Mouse (Mus musculus): ENCODE results near the gene Erp29. TPM values are rescaled to one million over a fixed set of nuclear protein-coding genes. Genes with fewer than 3 reads are reported as not detected.

The Erp29 gene
- polyA plus RNA-seq, 1 experiment from 2014 or later = 129 TPM

DNA sequence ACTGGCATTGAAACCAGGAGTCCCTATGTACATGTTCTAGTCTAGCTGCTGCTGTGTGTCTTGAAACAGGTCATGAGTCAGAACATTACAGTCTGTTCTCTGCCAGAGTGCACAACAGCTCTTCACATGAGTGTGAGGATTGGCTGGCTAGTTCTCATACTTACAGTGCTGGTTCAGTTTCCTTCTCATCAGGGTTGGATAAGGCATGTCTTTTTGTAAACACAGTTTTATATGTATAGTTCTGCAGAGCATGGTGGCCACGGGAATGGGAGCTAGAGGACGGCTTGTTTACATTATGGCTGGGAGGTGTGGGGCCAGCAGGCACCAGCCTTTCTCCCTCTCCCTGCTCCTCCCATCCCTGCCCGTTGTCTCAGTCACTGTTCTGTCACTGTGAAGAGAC is 17.3 kb upstream of the Erp29 start:
- DNase-seq = no peak
- no peaks in the 10 kb centered on the region for H3K36me3 ChIP-seq (ENCODE audit: control insufficient read depth, insufficient read depth, low read length)
- H3K4me3 ChIP-seq (replicated peaks; ENCODE audit: low read depth, low read length) = no peak overlapping the region
- no peaks in the 10 kb centered on the region for H3K4me1 ChIP-seq (ENCODE audit: control insufficient read depth, insufficient read depth, low read length)
- no peak overlapping the region for H3K4me2 ChIP-seq (ENCODE audit: low read length)
- no peaks in the 10 kb centered on the region for H3K27me3 ChIP-seq (ENCODE audit: control insufficient read depth, insufficient read depth, low read length)
- no peak overlapping the region for H3K27ac ChIP-seq (replicated peaks; ENCODE audit: low read depth, low read length)
- H3K9ac ChIP-seq (replicated peaks; ENCODE audit: low read length) = no peak overlapping the region
- ATAC-seq (ENCODE audit: low FRiP score, low TSS enrichment) = no peak
- WGBS = 58% methylated on average over 3 of the region's 3 CpGs
- no peaks in the 10 kb centered on the region for H3K9me3 ChIP-seq (ENCODE audit: control insufficient read depth, low read length)

DNA sequence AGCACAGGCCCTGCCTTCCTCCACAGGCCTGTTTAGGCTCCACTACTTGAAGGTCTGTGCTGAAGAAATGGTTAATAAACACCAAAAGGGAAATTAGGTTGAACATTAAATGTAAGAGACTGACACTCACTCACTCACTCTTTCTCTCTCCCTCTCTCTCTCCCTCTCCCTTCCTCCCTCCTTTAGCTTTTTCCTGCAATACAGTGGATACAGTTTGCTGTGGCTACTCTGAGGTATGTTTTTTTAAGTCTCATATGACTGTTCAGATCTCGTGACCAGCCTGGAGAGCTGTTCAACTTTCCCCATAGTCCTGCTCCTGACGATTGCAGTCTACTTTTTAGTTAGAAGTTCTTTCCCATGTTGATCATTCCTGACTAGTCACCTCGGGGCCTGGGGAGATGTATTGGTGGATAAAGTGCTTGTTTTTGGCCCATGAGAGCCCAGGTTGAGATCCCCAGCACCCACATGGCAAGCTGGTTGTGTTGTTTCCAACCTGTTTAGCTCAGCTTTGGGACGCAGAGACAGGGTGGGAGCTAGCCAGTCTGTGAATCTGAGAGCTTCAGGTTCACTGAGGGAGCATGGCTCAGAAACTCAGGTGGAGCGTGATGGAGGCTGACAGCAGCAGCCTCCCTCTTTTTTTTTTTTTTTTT is 11.4 kb upstream of the Erp29 start:
- no peaks in the 10 kb centered on the region for H3K4me1 ChIP-seq (ENCODE audit: control insufficient read depth, insufficient read depth, low read length)
- ATAC-seq (ENCODE audit: low FRiP score, low TSS enrichment) (no peak), DNase-seq (no peak)
- no peaks in the 10 kb centered on the region for H3K9me3 ChIP-seq (ENCODE audit: control insufficient read depth, low read length)
- H3K36me3 ChIP-seq (ENCODE audit: control insufficient read depth, insufficient read depth, low read length) = no peaks in the 10 kb centered on the region
- H3K27ac ChIP-seq (replicated peaks; ENCODE audit: low read depth, low read length) = no peak overlapping the region
- WGBS = 72% methylated on average over 5 of the region's 5 CpGs
- no peaks in the 10 kb centered on the region for H3K27me3 ChIP-seq (ENCODE audit: control insufficient read depth, insufficient read depth, low read length)
- H3K4me2 ChIP-seq (ENCODE audit: low read length) = no peak overlapping the region
- H3K4me3 ChIP-seq (replicated peaks; ENCODE audit: low read depth, low read length) = no peak overlapping the region
- H3K9ac ChIP-seq (replicated peaks; ENCODE audit: low read length) = no peak overlapping the region

DNA sequence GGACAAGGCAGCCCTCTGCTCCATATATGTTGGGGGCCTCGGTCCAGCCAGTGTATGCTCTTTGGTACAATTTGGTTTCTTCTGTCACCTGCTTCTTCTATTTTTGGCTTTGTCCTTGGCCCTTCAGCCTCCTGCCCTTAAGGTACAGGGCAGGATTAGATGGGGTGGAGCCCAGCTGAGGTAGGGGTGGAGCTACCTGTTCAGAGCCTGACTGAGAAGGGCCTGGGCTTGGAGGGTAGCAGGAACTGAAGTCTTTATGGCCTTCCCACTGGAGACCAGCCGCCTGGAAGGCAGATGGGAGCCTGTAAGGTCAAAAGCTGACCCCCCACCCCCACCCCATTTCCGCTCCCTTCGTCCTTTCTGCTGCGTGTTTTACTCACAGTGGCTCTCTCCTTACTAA is 10.7 kb upstream of the Erp29 start:
- Histone ChIP-seq H3K27ac (replicated peaks; ENCODE audit: low read depth, low read length) (no peak overlapping the region), H3K9me3 (ENCODE audit: control insufficient read depth, low read length) (no peaks in the 10 kb centered on the region), H3K4me3 (replicated peaks; ENCODE audit: low read depth, low read length) (no peak overlapping the region), H3K4me1 (ENCODE audit: control insufficient read depth, insufficient read depth, low read length) (no peaks in the 10 kb centered on the region), H3K27me3 (ENCODE audit: control insufficient read depth, insufficient read depth, low read length) (no peaks in the 10 kb centered on the region), H3K4me2 (ENCODE audit: low read length) (no peak overlapping the region), H3K36me3 (ENCODE audit: control insufficient read depth, insufficient read depth, low read length) (no peaks in the 10 kb centered on the region), H3K9ac (replicated peaks; ENCODE audit: low read length) (no peak overlapping the region)
- ATAC-seq (ENCODE audit: low FRiP score, low TSS enrichment) (no peak), DNase-seq (no peak)
- WGBS = 65% methylated on average over 5 of the region's 5 CpGs

DNA sequence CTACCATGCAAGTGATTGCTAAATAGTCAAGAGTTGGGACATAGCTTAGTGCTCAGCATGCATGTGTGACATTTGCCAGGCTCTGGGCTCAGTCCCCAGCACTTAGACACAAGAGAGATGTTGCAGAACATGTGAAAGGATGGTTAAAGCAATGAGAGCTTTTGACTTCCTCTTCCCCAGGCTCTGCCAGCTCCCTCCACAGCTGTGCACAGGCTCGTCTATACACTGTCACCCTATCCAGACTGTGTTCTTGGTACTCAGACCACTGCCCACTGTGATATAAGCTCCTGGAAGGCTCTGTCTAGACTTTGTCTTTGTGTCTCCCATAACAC is 9.8 kb upstream of the Erp29 start:
- Histone ChIP-seq H3K36me3 (ENCODE audit: control insufficient read depth, insufficient read depth, low read length) (no peaks in the 10 kb centered on the region), H3K4me3 (replicated peaks; ENCODE audit: low read depth, low read length) (no peak overlapping the region), H3K9me3 (ENCODE audit: control insufficient read depth, low read length) (no peaks in the 10 kb centered on the region), H3K4me1 (ENCODE audit: control insufficient read depth, insufficient read depth, low read length) (no peaks in the 10 kb centered on the region), H3K27me3 (ENCODE audit: control insufficient read depth, insufficient read depth, low read length) (no peaks in the 10 kb centered on the region), H3K27ac (replicated peaks; ENCODE audit: low read depth, low read length) (no peak overlapping the region), H3K4me2 (ENCODE audit: low read length) (no peak overlapping the region), H3K9ac (replicated peaks; ENCODE audit: low read length) (no peak overlapping the region)
- no peak for ATAC-seq (ENCODE audit: low FRiP score, low TSS enrichment)
- no peak for DNase-seq
- 35% methylated on average over 1 of the region's 1 CpGs for WGBS

DNA sequence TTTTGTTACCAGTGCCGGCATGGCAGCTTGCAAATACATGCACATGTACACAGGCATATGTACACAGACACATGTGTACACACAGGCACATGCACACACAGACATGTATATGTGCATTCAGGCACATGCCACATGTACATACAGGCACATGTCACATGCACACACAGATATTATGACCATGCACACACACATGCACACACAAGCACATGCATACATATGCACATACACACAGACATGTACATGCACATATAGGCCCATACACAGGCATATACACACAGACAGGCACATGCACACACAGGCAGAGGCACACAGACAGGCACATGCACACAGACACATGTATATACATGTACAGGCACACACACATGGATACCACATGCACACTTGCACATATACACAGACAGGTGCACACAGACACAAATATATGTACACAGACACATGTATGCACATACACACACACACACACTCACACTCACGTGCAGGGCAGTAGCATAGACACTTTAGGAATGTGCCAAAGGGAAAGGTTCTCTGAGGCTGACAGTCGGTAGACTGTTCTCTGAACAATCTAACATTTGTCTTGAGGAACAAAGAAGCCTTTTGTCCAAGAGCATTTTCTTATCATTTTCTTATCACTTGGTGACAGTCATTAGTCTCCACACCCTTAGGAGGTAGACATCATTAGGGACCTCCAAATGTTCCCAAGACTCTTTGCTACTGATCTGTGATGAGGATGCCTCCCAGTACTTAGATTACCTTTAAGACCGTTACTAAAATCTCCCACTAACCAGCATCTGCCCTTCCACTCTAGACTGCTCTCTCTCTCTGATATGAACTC is 9.2 kb upstream of the Erp29 start:
- DNase-seq = no peak
- Histone ChIP-seq H3K9me3 (ENCODE audit: control insufficient read depth, low read length) (no peaks in the 10 kb centered on the region), H3K27ac (replicated peaks; ENCODE audit: low read depth, low read length) (no peak overlapping the region), H3K9ac (replicated peaks; ENCODE audit: low read length) (no peak overlapping the region), H3K4me1 (ENCODE audit: control insufficient read depth, insufficient read depth, low read length) (no peaks in the 10 kb centered on the region), H3K36me3 (ENCODE audit: control insufficient read depth, insufficient read depth, low read length) (no peaks in the 10 kb centered on the region), H3K4me3 (replicated peaks; ENCODE audit: low read depth, low read length) (no peak overlapping the region), H3K4me2 (ENCODE audit: low read length) (no peak overlapping the region), H3K27me3 (ENCODE audit: control insufficient read depth, insufficient read depth, low read length) (no peaks in the 10 kb centered on the region)
- no peak for ATAC-seq (ENCODE audit: low FRiP score, low TSS enrichment)
- WGBS = 66% methylated on average over 4 of the region's 4 CpGs

DNA sequence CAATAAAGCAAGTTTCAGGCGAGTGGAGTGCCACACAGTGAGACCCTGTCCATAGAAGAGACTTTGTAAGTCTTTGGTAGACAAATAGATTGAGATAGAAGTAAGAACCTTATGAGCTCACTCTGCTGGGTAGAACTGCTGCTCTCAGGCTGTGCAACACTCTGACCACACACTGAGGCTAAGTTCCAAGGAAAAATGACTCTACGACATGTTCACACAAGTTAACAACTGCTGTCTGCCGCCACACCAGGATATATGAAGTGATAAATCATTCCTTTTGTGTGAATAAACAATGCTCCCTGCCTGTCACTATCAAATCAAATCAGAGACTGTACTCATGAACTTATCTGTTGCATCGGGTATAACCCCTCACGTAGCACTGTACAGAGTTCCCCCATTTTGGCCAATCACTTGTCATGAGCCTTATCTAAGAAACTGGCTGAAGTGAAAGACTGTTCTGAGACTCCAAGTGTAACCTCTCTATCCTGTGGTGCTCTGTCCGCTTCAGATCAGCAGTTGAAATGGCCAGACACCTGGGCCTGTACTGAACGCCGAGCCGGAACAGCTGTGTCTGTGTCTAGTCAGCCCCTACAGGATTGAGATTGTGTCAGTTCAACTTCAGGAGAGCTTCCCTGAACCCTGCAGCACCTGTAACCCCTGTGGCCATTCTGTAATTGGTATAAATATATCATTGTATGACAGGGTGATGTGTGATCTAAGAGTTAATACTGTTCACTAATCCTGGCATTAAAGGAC is 3.4 kb upstream of the Erp29 start:
- Histone ChIP-seq H3K4me1 (ENCODE audit: control insufficient read depth, insufficient read depth, low read length) (peaks cover 5% of the 10 kb centered on the region), H3K4me3 (replicated peaks; ENCODE audit: low read depth, low read length) (no peak overlapping the region), H3K36me3 (ENCODE audit: control insufficient read depth, insufficient read depth, low read length) (no peaks in the 10 kb centered on the region), H3K9ac (replicated peaks; ENCODE audit: low read length) (no peak overlapping the region), H3K27me3 (ENCODE audit: control insufficient read depth, insufficient read depth, low read length) (no peaks in the 10 kb centered on the region), H3K27ac (replicated peaks; ENCODE audit: low read depth, low read length) (no peak overlapping the region), H3K4me2 (ENCODE audit: low read length) (no peak overlapping the region), H3K9me3 (ENCODE audit: control insufficient read depth, low read length) (no peaks in the 10 kb centered on the region)
- ATAC-seq (ENCODE audit: low FRiP score, low TSS enrichment) = no peak
- no peak for DNase-seq
- 83% methylated on average over 9 of the region's 9 CpGs for WGBS

DNA sequence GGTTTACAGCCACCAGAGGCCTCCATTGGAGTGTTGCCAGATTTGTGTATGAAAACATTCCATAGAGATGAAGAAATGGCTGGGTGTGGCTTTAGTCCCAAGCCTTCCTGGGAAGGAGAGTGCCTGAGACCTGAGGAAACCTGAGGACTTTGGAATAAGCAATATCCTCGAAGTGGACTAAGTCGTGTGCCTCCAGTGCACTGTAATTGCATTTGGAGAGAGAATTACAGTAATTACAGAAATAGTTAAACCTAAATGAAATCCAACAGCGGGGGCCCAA is 2.1 kb upstream of the Erp29 start:
- H3K27ac ChIP-seq (replicated peaks; ENCODE audit: low read depth, low read length) = no peak overlapping the region
- ATAC-seq (ENCODE audit: low FRiP score, low TSS enrichment) (no peak), DNase-seq (no peak)
- H3K9ac ChIP-seq (replicated peaks; ENCODE audit: low read length) = no peak overlapping the region
- H3K4me1 ChIP-seq (ENCODE audit: control insufficient read depth, insufficient read depth, low read length) = peaks cover 5% of the 10 kb centered on the region
- H3K36me3 ChIP-seq (ENCODE audit: control insufficient read depth, insufficient read depth, low read length) = peaks cover 5% of the 10 kb centered on the region; the same call in 1 of the 2 replicates
- no peak overlapping the region for H3K4me2 ChIP-seq (ENCODE audit: low read length)
- no peaks in the 10 kb centered on the region for H3K9me3 ChIP-seq (ENCODE audit: control insufficient read depth, low read length)
- no peaks in the 10 kb centered on the region for H3K27me3 ChIP-seq (ENCODE audit: control insufficient read depth, insufficient read depth, low read length)
- 94% methylated on average over 3 of the region's 3 CpGs for WGBS
- no peak overlapping the region for H3K4me3 ChIP-seq (replicated peaks; ENCODE audit: low read depth, low read length)

DNA sequence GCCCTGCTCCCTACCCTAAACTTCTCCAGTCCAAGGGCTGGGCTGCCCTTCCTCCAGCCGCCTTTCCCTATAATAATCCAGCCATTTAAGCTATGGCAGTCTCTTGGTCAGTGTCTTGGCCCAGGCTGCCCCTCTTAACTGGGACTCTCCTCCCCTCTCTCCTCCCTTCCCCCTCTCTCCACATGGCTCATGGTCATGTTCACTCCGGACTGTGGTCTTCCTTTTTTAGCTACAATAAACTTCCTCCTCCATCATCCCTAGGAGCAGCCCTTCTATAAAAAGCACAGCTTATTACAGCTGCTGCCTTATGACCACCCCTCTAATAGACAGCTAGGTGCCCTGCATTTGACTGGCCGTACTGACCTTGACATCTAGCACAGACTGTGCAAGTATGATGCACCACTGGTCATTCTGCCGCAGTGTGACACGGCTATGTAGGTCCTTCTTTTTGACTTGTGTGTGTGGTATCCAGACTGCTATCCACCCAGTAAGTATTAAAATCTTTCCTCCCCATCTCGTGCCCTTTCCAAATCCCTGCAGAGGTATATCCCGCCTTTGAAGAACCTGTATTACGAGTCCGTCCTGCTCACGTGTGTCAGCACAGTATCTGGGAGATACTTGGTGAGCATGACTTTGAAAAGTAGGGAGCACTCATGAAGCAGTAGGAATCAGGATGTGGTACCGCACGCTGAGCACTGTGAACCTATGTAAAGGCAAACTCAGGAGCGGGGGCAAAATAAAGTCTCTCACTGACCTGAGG is 1.6 kb upstream of the Erp29 start:
- no peak overlapping the region for H3K4me3 ChIP-seq (replicated peaks; ENCODE audit: low read depth, low read length)
- no peak overlapping the region for H3K27ac ChIP-seq (replicated peaks; ENCODE audit: low read depth, low read length)
- H3K9me3 ChIP-seq (ENCODE audit: control insufficient read depth, low read length) = no peaks in the 10 kb centered on the region
- H3K4me1 ChIP-seq (ENCODE audit: control insufficient read depth, insufficient read depth, low read length) = peaks cover 5% of the 10 kb centered on the region
- WGBS = 94% methylated on average over 13 of the region's 13 CpGs
- DNase-seq (no peak), ATAC-seq (ENCODE audit: low FRiP score, low TSS enrichment) (no peak)
- H3K9ac ChIP-seq (replicated peaks; ENCODE audit: low read length) = no peak overlapping the region
- peak overlapping the region; percentile 72; the same call in 1 of the 2 replicates for H3K4me2 ChIP-seq (ENCODE audit: low read length)
- H3K27me3 ChIP-seq (ENCODE audit: control insufficient read depth, insufficient read depth, low read length) = no peaks in the 10 kb centered on the region
- peaks cover 10% of the 10 kb centered on the region; the same call in 1 of the 2 replicates for H3K36me3 ChIP-seq (ENCODE audit: control insufficient read depth, insufficient read depth, low read length)
